Mouse (Mus musculus): ENCODE data around the gene Mmp17.

- TF ChIP-seq POU5F1 (IDR thresholded peaks at IDR 0.05; ENCODE audit: borderline replicate concordance, low read length), result no peak
- no peak for TF ChIP-seq CTCF (conservative IDR thresholded peaks at IDR 0.05; ENCODE audit: low read length)
- no peak for TF ChIP-seq NANOG (IDR thresholded peaks at IDR 0.05; ENCODE audit: borderline replicate concordance, low read length)
Observed at GRCm38 (mm10) chr5:129583331-129583730, 638 bp upstream of the Mmp17 start.

Data from E14TG2a.4 (cell line).